Mouse (Mus musculus) brain, embryonic 14.5 days (tissue): ENCODE data around the gene Mospd3.

Source experiments
- CTCF ChIP-seq: fragments of 200-500 bp; IDR thresholded peaks from 2 replicates; pipeline ENCODE4 v1.5.1; 2012; ENCODE audit warnings: inconsistent platforms, mild to moderate bottlenecking, moderate library complexity, borderline replicate concordance; ENCODE audit not compliant: insufficient read depth, insufficient read length; ENCODE audit errors: extremely low read depth
- POLR2A ChIP-seq: fragments of 200-500 bp; IDR thresholded peaks from 2 replicates; pipeline ENCODE4 v1.6.1; 2012; ENCODE audit warnings: mild to moderate bottlenecking, inconsistent platforms, borderline replicate concordance; ENCODE audit not compliant: poor library complexity, insufficient read depth, insufficient read length, severe bottlenecking; ENCODE audit errors: extremely low read depth

DNA sequence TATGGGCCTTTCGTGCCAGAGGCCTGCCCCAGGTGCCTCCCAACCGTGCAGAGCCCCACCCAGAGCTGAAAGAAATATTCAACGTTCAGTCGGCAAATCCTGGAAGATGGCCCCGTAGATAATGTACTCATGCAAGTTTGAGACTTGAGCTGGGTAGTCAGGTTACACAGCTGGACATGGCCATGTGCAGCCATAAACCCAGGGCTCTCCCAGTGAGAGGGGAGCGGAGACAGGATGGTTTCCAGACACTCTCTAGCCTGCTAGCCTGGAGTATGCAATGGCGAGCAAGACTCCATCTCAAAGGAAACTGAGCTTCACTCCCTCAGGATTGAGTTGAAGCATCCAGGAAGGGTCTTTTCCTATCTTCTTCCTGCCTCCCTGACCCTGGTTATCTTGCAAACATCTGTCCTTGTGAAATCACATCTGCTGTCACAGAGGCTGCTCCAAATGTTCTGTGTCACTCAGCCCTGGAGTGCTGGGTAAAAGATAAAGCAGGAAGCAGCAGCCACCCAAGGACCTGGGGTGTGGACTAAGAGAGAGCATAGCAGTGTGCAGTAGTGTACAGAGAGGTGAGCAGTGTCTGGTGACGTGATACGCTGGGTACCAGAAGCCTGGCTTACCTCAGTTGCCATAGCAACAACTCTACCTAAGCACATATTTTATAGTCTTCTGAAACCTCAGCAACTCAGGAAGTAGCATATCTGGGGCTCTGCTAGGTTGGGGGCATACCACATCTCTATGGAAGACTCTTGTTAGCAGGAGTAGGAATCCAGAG, 47.2 kb upstream of the Mospd3 start:
- no peak for TF ChIP-seq CTCF
- no peak for TF ChIP-seq POLR2A
